Mouse (Mus musculus) brain, embryonic 14.5 days (tissue): ENCODE results near the gene Osbpl6.

Experiments used
- CTCF ChIP-seq: fragments of 200-500 bp; IDR thresholded peaks from 2 replicates; pipeline ENCODE4 v1.5.1; 2012; ENCODE audit warnings: inconsistent platforms, mild to moderate bottlenecking, moderate library complexity, borderline replicate concordance; ENCODE audit not compliant: insufficient read depth, insufficient read length; ENCODE audit errors: extremely low read depth
- POLR2A ChIP-seq: fragments of 200-500 bp; IDR thresholded peaks from 2 replicates; pipeline ENCODE4 v1.6.1; 2012; ENCODE audit warnings: mild to moderate bottlenecking, inconsistent platforms, borderline replicate concordance; ENCODE audit not compliant: poor library complexity, insufficient read depth, insufficient read length, severe bottlenecking; ENCODE audit errors: extremely low read depth

DNA sequence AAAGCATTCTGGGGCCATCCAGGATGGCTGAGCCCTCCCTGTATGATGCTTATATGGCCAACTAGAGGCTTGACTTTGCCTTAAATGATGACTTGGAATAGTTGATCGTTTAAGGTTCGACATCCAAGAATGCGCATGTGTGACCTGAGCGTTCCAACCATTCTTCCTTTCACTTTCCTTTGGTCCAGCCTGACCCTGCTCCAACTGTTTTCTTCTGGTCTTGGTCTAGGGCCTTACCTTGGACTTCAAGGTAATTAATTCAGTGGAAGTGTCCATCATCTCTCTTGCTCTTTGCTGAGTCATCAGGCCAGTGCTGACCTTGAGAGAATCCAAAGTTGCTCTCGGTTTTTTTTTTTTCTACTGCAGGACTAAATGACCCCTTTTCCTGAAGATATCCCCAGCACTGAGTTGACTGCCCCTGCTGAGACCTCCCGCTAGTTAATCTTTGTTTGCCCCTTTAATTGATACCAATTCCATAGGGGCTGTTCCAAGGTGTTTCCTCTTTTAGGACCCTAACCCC is 43.6 kb downstream of the Osbpl6 start:
- TF ChIP-seq POLR2A (no peak), CTCF (no peak)
